In genomic region chr2:20934406-20934805, GRCm38 (mm10) we compare ENCODE assay signal across 30 mouse cellular contexts. TPM values are rescaled to one million over a fixed set of nuclear protein-coding genes. Genes with fewer than 3 reads are reported as not detected.
DNase-seq lines count a peak whose midpoint lies in the region; ATAC-seq and TF ChIP-seq lines count a peak whose summit lies in the region.
"Had no signal": no experiment of that assay in that cellular context is flagged by ENCODE, and none has a peak within 500 bp of the region (broad histone marks: within the 10 kb centered on the region; RNA-seq: fewer than 3 reads in every experiment).

No protein-coding gene starts in this region.

- H3K27me3 ChIP-seq in limb, embryonic 11.5 days (ENCODE audit: control insufficient read depth, insufficient read depth, low read length), result no peaks in the 10 kb centered on the region
- H3K27me3 ChIP-seq in limb, embryonic 10.5 days (ENCODE audit: low read depth, poor library complexity, severe bottlenecking), result no peaks in the 10 kb centered on the region
- no peaks in the 10 kb centered on the region for H3K27me3 ChIP-seq in E14TG2a.4 (ENCODE audit: insufficient read depth, low read length)
- H3K27me3 ChIP-seq in liver, embryonic 12.5 days (replicated peaks), result no peaks in the 10 kb centered on the region
- H3K27me3 ChIP-seq: embryonic facial prominence, embryonic 13.5 days; forebrain, embryonic 12.5 days; forebrain, embryonic 15.5 days; hindbrain, embryonic 13.5 days; intestine, embryonic 15.5 days; Patski had no signal

- H3K27ac ChIP-seq in limb, embryonic 11.5 days (replicated peaks; ENCODE audit: low read depth, low read length), result no peak overlapping the region
- no peak overlapping the region for H3K27ac ChIP-seq in limb, embryonic 10.5 days
- H3K27ac ChIP-seq in ES-E14 (ENCODE audit: insufficient read depth, low read depth, low read length, poor library complexity, severe bottlenecking), result peak overlapping the region; percentile 58
- H3K27ac ChIP-seq in liver, embryonic 12.5 days, result no peak overlapping the region
- H3K27ac ChIP-seq: embryonic facial prominence, embryonic 10.5 days; embryonic facial prominence, embryonic 13.5 days; forebrain, embryonic 12.5 days; forebrain, embryonic 15.5 days; heart, adult 2 months; heart, embryonic 10.5 days; hindbrain, embryonic 10.5 days; hindbrain, embryonic 13.5 days; intestine, embryonic 15.5 days had no signal

- no peak for TF ChIP-seq CTCF in E14TG2a.4 (conservative IDR thresholded peaks at IDR 0.05; ENCODE audit: low read length)

- H3K9me3 ChIP-seq in limb, embryonic 11.5 days (ENCODE audit: control insufficient read depth, low read length), result no peaks in the 10 kb centered on the region
- H3K9me3 ChIP-seq in limb, embryonic 10.5 days (replicated peaks), result no peaks in the 10 kb centered on the region
- H3K9me3 ChIP-seq in E14TG2a.4 (ENCODE audit: low read length) (no peaks in the 10 kb centered on the region), ES-E14 (ENCODE audit: control insufficient read depth, insufficient read depth, low read depth, low read length) (no peaks in the 10 kb centered on the region)
- no peaks in the 10 kb centered on the region for H3K9me3 ChIP-seq in liver, embryonic 12.5 days (replicated peaks)
- H3K9me3 ChIP-seq: embryonic facial prominence, embryonic 10.5 days; embryonic facial prominence, embryonic 13.5 days; forebrain, embryonic 12.5 days; forebrain, embryonic 15.5 days; G1E; heart, embryonic 10.5 days; hindbrain, embryonic 10.5 days; hindbrain, embryonic 13.5 days; intestine, embryonic 15.5 days had no signal

- in situ Hi-C loops in ES-E14 (cut with MboI; ENCODE audit: low sequenced_read_pairs in 2 of 2, unreplicated experiment in 2 of 2), result no loop called here

- DNase-seq in adrenal gland, adult 2 months, result peak; percentile 2
- no peak for DNase-seq in adrenal gland, postnatal 25 days
- peak; percentile 13 for DNase-seq in limb, embryonic 11.5 days (ENCODE audit: low spot score)
- DNase-seq in limb, embryonic 10.5 days (ENCODE audit: low spot score), result no peak
- DNase-seq in ES-E14 (ENCODE audit: low read depth, low spot score), result peak; percentile 70
- no peak for DNase-seq in frontal cortex, postnatal 10 days (ENCODE audit: low spot score in 2 of 2)
- DNase-seq: adrenal gland, postnatal 10 days; cerebellum, adult 11 months; cerebellum, adult 8-10 months; cerebellum, postnatal 10 days; cerebellum, postnatal 36 days; embryo, embryonic 11 days; gastrocnemius, postnatal 10 days; heart, adult 2 months; kidney, adult 11 months had no signal

- H3K4me1 ChIP-seq in limb, embryonic 11.5 days (ENCODE audit: control insufficient read depth, insufficient read depth, low read length), result no peaks in the 10 kb centered on the region; the same call in 1 of the 2 replicates
- H3K4me1 ChIP-seq in limb, embryonic 10.5 days, result peaks cover 25% of the 10 kb centered on the region
- H3K4me1 ChIP-seq in E14TG2a.4 (replicated peaks; ENCODE audit: low read depth, low read length) (peaks cover 93% of the 10 kb centered on the region), ES-E14 (ENCODE audit: control insufficient read depth in 2 of 2, insufficient read depth in 2 of 2, low read length in 2 of 2, poor library complexity in 1 of 2) (peaks cover 21 to 37% of the 10 kb centered on the region in 2 experiments)
- H3K4me1 ChIP-seq in liver, embryonic 12.5 days, result peaks cover 64% of the 10 kb centered on the region

- no peak overlapping the region for H3K4me2 ChIP-seq in limb, embryonic 11.5 days (ENCODE audit: low read depth, severe bottlenecking)
- H3K4me2 ChIP-seq in liver, embryonic 12.5 days, result no peak overlapping the region
- H3K4me2 ChIP-seq: embryonic facial prominence, embryonic 13.5 days; forebrain, embryonic 12.5 days; forebrain, embryonic 15.5 days; hindbrain, embryonic 13.5 days; intestine, embryonic 15.5 days had no signal

- no peaks in the 10 kb centered on the region for H3K36me3 ChIP-seq in limb, embryonic 11.5 days (ENCODE audit: control insufficient read depth, insufficient read depth, low read length)
- no peaks in the 10 kb centered on the region for H3K36me3 ChIP-seq in limb, embryonic 10.5 days
- H3K36me3 ChIP-seq in E14TG2a.4 (ENCODE audit: insufficient read depth, low read length), result 0 out of 2 replicates have a peak, but pooled peaks cover 3% of the 10 kb centered on the region
- H3K36me3 ChIP-seq in ES-E14 (ENCODE audit: control insufficient read depth, insufficient read depth, low read length, poor library complexity, severe bottlenecking), result no peaks in the 10 kb centered on the region
- H3K36me3 ChIP-seq in liver, embryonic 12.5 days, result 0 out of 2 replicates have a peak, but pooled peaks cover 3% of the 10 kb centered on the region
- H3K36me3 ChIP-seq: embryonic facial prominence, embryonic 10.5 days; embryonic facial prominence, embryonic 13.5 days; forebrain, embryonic 12.5 days; forebrain, embryonic 15.5 days; heart, embryonic 10.5 days; hindbrain, embryonic 10.5 days; hindbrain, embryonic 13.5 days; intestine, embryonic 15.5 days had no signal

- H3K9ac ChIP-seq in limb, embryonic 11.5 days (ENCODE audit: low read length), result no peak overlapping the region
- H3K9ac ChIP-seq in ES-E14 (ENCODE audit: insufficient read depth, low read depth, low read length, poor library complexity, severe bottlenecking), result no peak overlapping the region
- no peak overlapping the region for H3K9ac ChIP-seq in liver, embryonic 12.5 days
- H3K9ac ChIP-seq: embryonic facial prominence, embryonic 13.5 days; forebrain, embryonic 12.5 days; forebrain, embryonic 15.5 days; hindbrain, embryonic 13.5 days; intestine, embryonic 15.5 days had no signal

- no peak overlapping the region for H3K4me3 ChIP-seq in limb, embryonic 11.5 days (ENCODE audit: low read depth, low read length)
- H3K4me3 ChIP-seq in limb, embryonic 10.5 days, result no peak overlapping the region
- 0 out of 2 replicates have a peak overlapping the region, but pooled peaks have one; percentile 5 for H3K4me3 ChIP-seq in E14TG2a.4 (replicated peaks; ENCODE audit: low read length)
- H3K4me3 ChIP-seq in ES-E14 (ENCODE audit: insufficient read depth in 1 of 2, low read depth in 1 of 2, low read length in 2 of 2, poor library complexity in 1 of 2, severe bottlenecking in 1 of 2), result no peak overlapping the region
- H3K4me3 ChIP-seq in liver, embryonic 12.5 days, result no peak overlapping the region
- H3K4me3 ChIP-seq: embryonic facial prominence, embryonic 10.5 days; embryonic facial prominence, embryonic 13.5 days; erythroblast, embryonic 14.5 days; forebrain, embryonic 12.5 days; forebrain, embryonic 15.5 days; heart, adult 2 months; heart, embryonic 10.5 days; hindbrain, embryonic 10.5 days; hindbrain, embryonic 13.5 days; intestine, embryonic 15.5 days had no signal

- 75% methylated on average over 9 of the region's 9 CpGs for WGBS in limb, embryonic 11.5 days
- 74% methylated on average over 9 of the region's 9 CpGs for WGBS in limb, embryonic 10.5 days
- WGBS in liver, embryonic 12.5 days (ENCODE audit: insufficient replicate concordance), result 88% methylated on average over 9 of the region's 9 CpGs

- ATAC-seq in limb, embryonic 11.5 days (ENCODE audit: insufficient number of reproducible peaks, low FRiP score, low TSS enrichment, low read depth), result no peak
- no peak for ATAC-seq in liver, embryonic 12.5 days
- ATAC-seq: activated CD4-positive, CD25-positive, alpha-beta regulatory T cell, adult 4 months; forebrain, embryonic 15.5 days; hindbrain, embryonic 16.5 days; intestine, embryonic 15.5 days; Patski had no signal

TF ChIP-seq in ES-E14, 5 proteins besides CTCF, POLR2A, EP300 and RAD21:
- TF ChIP-seq HCFC1 (IDR thresholded peaks at IDR 0.05; ENCODE audit: borderline replicate concordance, insufficient read depth, low read length) (no peak), MAFK (IDR thresholded peaks at IDR 0.05; ENCODE audit: insufficient read depth, low read depth, low read length) (no peak), ZC3H11A (IDR thresholded peaks at IDR 0.05; ENCODE audit: borderline replicate concordance, low read depth, low read length) (no peak), CHD2 (IDR thresholded peaks at IDR 0.05; ENCODE audit: low read depth, low read length) (no peak), ZNF384 (IDR thresholded peaks at IDR 0.05; ENCODE audit: low read depth, low read length) (no peak)

RNA-seq across cellular contexts. Expression of gene Arhgap21, which starts 34.3 kb away (rescaled TPM):
- total RNA-seq in adrenal gland, adult 2 months (2021), result 10 to 100 TPM; 59.7 to 68.8 TPM
- 9.5 and 12.9 TPM in 2 replicates for polyA plus RNA-seq in adrenal gland, adult 2 months (2012; rRNA removed)
- total RNA-seq in adrenal gland, postnatal 25 days (2021), result 72.8 and 85.1 TPM in 2 replicates
- polyA plus RNA-seq in limb, embryonic 11.5 days (2014; fragmentation: Nextera tagmentation; extraction: Ambion mirVana), result 16.3 and 16.9 TPM in 2 replicates
- 12.9 and 13.6 TPM in 2 replicates for polyA plus RNA-seq in limb, embryonic 10.5 days (2016; fragmentation: Nextera tagmentation; extraction: Ambion mirVana)
- total RNA-seq in ES-E14 (2012; rRNA removed), result 35.6 and 40.1 TPM in 2 replicates
- 10.9 and 12.4 TPM in 2 replicates for polyA plus RNA-seq in liver, embryonic 12.5 days (2016; fragmentation: Nextera tagmentation; extraction: Ambion mirVana)

Comparison
In these comparisons a context has a peak if more than half of its experiments do, and no peak if none do; other contexts are left out.
1. DNase-seq: peak in adrenal gland, adult 2 months (single experiment), limb, embryonic 11.5 days (single experiment) and ES-E14 (single experiment); none in adrenal gland, postnatal 25 days (single experiment), limb, embryonic 10.5 days (single experiment) and frontal cortex, postnatal 10 days (0 of 2).